Mouse (Mus musculus) urinary bladder, postnatal 0 days (tissue): Measurements from ENCODE around the gene Ergic2. TPM values are rescaled to one million over a fixed set of nuclear protein-coding genes. Genes with fewer than 3 reads are reported as not detected.

Experiments
- polyA plus RNA-seq: library from polyadenylated mRNA; unstranded; fragments of >200 nt; fragmentation: Nextera tagmentation; extraction: Ambion mirVana; gene quantifications from 2 replicates; pipeline ENCODE4 v1.2.1, GENCODE M21; 2015

Ergic2 gene
- polyA plus RNA-seq: 167 and 206 TPM in 2 replicates

DNA sequence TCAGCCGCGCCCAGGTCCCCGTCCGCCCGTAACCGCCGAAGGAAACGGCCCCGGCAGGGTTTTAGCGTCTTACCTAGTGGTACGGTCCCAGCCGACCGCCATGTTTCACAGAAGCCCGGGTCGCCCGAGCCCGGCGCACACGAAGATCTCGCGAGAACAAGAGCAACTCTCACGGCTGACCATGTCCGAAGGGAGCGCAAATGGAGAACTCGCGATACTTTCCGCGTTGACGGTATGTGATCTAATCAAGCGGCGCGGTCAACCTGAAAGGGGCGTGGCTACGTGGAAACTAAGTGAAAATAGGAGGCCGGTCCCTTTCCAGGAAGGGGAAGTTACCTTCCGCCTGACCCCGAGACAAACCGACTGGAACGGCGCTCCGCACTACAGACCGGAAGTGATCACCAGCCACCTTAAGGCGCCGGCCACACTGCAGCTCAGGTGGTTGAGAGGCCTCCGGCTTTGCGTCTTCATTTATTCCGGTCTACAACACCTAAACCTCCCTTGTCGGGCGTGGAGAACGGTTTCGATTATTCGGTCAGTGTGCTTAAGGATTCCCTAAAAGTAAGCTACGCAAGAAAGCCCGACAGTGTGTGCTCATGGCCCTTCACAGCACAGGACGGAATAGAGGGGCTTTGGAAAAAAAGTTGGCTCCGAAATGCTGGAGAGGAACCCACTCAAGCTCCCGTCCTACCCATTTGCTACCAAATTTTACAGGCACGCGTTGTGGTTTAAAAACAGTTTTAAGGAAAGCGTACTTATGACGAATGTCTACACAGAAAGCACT lies at the start of gene Ergic2:
Ergic2 (minus strand) TSS at position 478 of the 784 bp plus-strand sequence.

Other genes with a start within 250 kb of the Ergic2 start
- 4.3 and 5.5 TPM in 2 replicates for gene Far2, start 165.1 kb downstream of the Ergic2 start, polyA plus RNA-seq
- 2.5 and 2.9 TPM in 2 replicates for gene Tmtc1, start 232.0 kb upstream of the Ergic2 start, polyA plus RNA-seq